Mouse (Mus musculus) lung, postnatal 0 days (tissue): ENCODE results near the gene Stx1b.

Experiments used
- CTCF ChIP-seq: IDR thresholded peaks from 2 replicates; pipeline ENCODE4 v1.5.1; 2016; ENCODE audit warnings: antibody characterized with exemption, mild to moderate bottlenecking
- EP300 ChIP-seq: IDR thresholded peaks from 2 replicates; pipeline ENCODE4 v1.6.1; 2016; ENCODE audit warnings: antibody characterized with exemption, mild to moderate bottlenecking, control low read depth

DNA sequence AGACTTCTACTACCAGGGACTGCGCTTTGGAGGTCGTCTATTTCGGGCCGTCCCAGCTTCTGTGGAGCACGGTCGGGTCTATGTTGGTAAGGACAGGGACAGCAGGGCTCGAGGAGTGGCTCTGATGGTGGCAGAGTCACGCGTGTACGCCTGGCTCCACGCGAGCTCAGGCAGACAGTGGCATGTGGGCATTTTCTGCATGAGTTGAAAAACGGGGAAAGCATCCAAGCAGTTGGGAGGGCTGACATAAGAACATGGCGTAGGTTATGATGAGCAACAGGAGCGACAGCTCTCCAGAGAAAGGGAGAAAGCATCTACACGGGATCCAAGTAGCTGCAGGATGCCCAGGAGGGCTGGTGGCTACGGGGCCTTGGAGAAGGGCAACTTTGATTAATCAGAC is 22.0 kb downstream of the Stx1b start:
- TF ChIP-seq CTCF = no peak
- no peak for TF ChIP-seq EP300
